Mouse (Mus musculus) megakaryocyte progenitor cell, adult 5-6 weeks (primary cell): ENCODE results near the gene Eif4g3. TPM values are rescaled to one million over a fixed set of nuclear protein-coding genes. Genes with fewer than 3 reads are reported as not detected.

Experiments
- ATAC-seq: replicated peaks from 2 replicates; pipeline ENCODE4 v1.8.0; 2016; ENCODE audit warnings: mild to moderate bottlenecking, moderate TSS enrichment, inconsistent platforms; ENCODE audit not compliant: poor library complexity
- total RNA-seq, 2 experiments: library from RNA; stranded (forward) in 1 of 2; stranded (reverse) in 1 of 2; fragments of 157-497, 149-512 nt in 1 of 2; fragments of 200-1000 nt in 1 of 2; gene quantifications; 2 replicates each; pipeline versions ENCODE4 v1.2.3 to v1.2.4; 2015 to 2017

The Eif4g3 gene
- total RNA-seq, 2 experiments from 2014 or later = 36.9 to 60.4 TPM

DNA sequence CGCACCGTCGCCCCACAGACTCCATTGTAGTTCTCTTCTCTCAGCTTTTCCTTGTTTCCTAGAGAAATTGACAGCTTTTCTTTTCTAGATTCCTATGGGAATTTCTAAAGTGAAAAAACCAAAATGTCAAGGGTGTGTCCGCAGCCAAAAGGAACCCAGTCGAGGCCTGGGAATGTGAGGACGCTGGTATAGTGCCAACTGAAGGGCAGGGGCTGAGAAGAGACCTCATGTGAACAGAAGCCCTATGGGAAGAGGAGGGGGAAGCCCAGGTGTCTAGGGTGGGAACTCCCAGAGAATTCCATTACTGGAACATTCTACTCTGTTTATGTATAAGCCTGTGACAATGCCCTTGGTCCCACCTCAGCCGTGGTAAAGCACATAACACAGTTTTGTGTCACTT is 145.4 kb downstream of the Eif4g3 start:
- ATAC-seq = no peak

DNA sequence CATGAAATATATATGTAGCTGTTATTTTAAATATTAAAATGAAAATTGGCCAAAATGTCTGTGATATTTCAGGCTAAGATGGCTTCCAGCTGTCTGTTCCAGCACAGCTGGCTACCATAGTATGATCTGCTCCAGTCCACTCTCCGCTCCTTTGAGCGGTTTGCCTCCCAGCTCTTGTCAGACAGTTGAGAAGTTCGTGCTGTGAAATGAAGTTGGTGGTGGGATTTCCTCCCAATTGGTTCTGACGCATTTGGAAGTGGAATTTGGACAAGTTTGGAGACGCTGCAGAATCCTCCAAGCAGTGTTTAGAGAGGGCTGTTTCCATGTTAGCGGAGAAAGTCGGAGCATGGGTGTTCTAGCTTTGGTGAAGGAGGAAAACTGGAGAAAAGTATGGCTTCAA is 148.5 kb downstream of the Eif4g3 start:
- no peak for ATAC-seq

DNA sequence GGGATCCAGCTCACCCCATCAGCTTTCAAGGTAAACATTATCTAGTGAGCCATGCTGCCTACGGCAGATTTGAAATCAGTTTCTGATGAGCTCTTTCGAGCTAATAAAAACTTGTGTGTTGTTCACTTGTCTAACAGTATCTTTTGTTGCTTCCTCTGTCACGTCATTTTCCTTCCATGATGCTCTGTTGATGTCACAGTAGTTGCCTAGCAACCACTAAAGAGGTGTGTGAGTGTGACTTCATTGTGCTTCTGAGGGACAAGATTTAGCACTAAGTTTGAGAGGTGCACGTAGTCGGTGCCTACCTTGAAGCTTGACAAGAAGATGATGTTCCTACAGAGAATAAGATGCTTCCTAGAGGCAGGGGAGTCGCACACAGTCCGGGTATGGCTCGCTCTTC is 154.4 kb downstream of the Eif4g3 start:
- no peak for ATAC-seq

DNA sequence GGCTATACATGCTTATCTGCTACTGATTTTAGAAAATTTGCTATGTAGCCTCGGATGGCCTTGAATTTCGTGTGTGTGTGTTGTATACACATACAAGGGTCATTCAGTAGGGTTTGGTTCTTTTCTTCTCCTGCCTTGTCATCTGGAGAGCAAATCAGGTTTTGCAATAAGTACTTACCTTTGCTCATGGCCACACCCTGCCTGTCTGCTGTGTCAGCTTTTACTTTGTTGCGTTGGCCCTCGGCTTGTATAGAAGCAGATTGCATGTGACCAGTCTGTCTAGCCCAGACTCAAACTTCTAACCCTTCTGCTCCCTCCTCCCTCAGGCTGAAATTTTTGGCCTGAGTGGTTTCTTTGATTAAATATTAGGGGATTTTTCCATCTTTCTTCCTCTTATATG is 157.2 kb downstream of the Eif4g3 start:
- ATAC-seq = no peak

DNA sequence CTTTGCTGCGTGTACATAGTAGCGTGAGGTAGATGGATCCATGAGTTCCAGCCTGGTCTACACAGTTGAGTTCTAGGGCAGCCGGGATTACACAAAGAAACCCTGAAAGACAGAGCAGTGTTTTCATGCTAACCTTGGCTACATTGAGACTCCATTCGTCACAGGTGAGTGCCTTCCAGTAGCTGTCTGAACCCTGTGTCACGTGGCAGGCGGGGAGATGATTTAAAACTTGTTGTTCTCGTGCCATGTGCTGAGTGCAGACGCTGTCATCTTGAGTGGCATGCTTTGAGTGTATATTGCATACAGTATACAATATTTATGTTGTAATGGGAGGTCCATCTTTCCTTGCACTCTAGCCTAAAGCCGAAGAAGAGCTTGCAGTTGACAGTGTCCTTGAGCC is 158.4 kb downstream of the Eif4g3 start:
- ATAC-seq = no peak

DNA sequence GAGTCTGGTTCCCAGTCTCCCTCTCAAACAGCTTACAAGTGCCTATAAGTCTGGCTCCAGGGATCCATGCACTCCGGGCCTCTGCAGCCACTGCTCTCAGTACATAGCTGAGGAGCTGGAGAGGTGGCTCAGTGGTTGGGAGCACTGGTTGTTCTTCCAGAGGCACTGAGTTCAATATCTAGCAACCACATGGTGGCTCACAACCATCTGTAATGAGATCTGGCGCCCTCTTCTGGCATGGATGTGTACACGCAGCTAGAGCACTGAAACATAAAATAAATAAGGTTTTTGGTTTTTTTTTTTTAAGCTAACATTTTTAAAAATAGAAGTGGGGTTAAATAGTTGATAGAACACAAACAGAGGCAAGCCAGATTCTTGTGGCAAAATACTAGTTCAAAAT is 161.2 kb downstream of the Eif4g3 start:
- peak; percentile 66 for ATAC-seq

DNA sequence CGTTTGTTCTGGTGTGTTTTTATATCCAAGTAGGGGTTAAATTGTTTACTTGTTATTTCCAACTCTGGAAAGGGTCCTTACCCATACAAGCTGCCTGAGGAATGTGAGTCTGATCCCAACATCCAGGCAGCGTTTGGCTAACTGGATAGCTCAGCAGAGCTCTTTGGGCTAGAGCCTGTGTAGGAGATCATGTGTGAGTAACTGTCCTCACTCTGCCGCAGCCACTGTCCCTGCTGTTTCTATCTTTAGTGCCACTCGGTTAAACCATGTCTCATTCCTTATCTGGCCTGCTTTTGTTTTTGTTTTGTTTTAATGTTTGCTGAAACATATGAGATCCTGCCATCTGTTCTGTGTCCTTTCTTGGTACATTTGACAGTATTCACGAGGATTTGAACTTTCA is 168.1 kb downstream of the Eif4g3 start:
- ATAC-seq = no peak

DNA sequence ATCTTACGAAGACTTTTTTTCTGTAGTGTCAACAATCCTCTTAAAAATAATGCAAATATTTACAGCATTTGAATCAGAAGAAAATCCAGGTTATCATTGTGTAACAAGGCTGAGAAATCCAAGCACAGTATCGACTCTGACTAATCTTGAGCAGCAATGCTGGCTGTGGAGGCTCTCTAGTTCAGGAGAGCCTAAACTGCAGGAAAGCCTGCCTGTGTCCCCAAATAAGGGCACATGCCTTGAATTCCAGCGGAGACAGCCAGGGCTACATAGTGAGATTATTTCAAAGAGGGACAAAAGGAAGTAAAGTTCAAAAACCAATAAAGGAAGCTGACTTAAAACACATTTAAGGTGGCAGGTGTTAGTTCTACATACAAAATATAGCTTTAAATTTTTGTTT is 168.7 kb downstream of the Eif4g3 start:
- no peak for ATAC-seq

DNA sequence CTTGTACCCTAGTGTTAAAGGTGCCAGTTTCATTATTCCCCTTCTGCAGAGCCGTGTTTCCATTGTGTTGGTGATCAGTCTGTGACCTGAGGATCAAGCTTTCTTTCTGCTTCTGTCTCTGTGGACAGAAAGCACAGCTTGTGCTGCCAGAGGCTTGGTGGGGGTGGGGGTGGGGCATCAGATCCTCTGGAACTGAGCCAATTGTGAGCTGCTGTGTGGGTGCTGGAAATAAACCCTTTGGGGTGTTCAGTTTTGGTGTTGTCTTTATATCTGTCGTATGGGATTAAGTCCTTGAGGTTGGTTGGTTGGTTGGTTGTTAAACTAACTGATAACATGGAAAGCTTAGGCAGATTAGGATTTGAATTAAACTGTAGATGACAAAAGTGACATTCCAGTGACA is 171.0 kb downstream of the Eif4g3 start:
- peak; percentile 38 for ATAC-seq

DNA sequence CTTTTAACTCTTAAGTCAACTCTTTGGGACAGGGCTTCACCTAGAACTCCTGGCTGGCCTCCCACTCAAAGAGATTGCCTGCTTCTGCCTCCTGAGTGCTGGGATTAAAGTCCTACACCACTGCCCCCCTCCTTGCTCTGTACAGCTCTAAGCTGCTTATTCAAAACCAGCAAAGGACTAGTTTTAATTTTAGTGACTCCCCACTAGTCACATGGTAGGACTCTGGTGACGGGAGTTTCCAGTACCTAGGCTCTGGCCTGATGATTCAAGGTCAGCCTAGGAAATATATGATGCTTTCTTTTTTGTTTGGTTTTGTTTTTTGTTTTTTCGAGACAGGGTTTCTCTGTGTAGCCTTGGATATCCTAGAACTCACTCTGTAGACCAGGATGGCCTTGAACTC is 172.0 kb downstream of the Eif4g3 start:
- no peak for ATAC-seq

DNA sequence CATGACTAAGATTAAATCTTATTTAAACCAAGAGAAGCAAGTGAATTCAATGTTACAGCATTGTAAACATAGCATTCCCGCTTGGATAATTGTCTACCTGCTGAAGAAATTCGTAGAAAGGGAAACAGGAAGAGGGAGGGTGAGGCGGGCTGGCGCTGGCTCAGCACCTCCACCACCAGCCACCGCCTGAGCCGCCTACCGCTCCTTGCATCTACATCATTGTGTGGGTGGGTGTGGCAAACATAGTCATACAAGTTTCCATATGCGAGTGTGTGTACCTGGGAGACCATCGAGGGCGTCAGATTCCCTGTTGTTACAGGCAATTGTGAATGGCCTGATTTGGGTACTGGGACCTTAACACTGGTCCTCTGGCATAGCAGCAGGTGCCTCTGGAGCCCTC is 173.7 kb downstream of the Eif4g3 start:
- no peak for ATAC-seq

DNA sequence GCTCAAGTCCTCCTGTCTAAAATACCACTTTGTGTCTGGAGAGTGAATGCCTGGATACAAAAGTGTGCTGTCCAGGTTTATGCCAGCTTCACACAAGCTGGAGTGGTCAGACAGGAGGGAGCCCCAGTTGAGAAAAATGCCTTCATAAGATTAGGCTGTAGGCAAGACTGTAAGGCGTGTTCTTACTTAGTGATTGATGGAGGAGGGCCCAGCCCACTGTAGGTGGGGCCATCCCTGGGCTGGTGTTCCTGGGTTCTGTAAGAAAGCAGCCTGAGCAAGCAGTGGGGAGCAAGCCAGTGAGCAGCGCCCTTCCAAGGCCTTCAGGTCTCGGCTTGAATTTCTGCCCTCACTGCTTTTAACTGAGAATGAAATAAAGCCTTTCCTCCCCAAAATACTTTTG is 175.3 kb downstream of the Eif4g3 start:
- ATAC-seq = 0 out of 2 replicates have a peak, but pooled peaks have one; percentile 20

DNA sequence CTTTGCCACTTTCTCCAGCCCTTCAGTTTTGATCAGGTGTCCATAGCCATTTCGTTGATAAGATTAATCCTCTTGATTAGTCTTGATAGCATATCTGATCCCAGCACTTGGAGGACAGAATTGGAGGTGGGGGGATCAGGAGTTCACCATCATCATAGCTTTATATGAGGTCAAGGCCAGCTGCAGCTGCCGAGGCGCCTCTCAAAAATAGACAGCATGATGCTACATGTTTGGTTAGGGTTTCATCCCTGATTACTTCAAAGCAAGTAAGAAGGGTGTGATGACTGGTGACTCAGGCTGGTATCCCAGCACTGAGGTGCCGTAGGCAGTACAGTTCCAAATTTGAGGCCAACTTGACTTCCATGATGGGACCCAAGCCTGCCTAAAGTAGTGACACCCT is 176.6 kb downstream of the Eif4g3 start:
- no peak for ATAC-seq

DNA sequence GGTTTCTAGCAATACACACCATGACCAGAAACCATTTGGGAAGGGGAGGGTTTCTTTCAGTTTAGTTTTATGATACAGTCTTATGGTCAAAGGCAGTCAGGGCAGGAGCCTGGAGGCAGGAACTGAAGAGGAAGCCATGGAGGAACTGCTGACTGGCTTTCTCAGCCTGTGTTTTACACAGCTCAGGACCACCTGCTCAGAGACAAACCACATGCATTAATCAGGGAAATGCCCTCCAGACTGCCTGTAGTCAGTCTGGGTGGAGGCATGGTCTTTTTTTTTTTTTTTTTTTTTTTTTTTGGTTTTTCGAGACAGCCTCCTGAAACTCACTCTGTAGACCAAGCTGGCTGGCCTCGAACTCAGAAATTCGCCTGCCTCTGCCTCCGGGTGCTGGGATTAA is 179.9 kb downstream of the Eif4g3 start:
- ATAC-seq = peak; percentile 63

DNA sequence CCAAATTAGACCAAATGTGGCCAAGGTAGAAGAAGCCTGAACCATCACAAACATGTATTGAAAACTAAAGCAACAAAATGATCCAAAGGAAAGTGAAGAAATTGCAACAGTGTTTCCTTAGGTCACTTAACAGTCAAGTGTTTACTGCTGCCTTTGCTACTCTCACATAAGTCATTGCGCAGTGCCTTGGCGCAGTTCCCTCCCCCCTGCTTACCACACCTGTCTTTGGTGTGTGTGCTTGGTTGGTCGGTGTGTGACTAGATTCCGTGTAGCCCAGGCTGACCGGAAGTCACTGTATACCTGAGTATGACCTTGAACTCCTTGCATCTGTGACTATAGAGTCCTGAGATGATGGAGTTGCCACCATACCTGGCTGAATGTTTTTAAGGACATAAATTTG is 186.6 kb downstream of the Eif4g3 start:
- no peak for ATAC-seq

DNA sequence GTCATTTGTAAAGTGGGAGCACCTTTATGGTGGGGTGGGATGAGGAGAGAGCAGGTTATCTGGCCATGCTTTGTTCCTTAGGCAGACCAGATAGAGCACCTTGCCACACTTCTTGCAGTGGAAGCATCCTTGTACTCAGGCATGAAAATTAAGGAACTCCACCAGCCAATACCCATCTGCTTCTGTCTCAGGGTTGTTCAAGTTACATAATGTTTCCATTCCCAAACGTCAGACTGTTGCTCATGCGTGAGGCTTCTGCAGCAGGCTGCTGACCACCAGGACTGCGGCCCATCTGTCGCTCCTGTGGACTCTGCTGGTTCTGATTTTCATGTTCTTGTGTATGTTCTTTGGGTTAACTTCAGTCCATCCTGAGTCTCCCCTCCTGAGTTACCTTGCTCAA is 187.9 kb downstream of the Eif4g3 start:
- ATAC-seq = peak; percentile 78

DNA sequence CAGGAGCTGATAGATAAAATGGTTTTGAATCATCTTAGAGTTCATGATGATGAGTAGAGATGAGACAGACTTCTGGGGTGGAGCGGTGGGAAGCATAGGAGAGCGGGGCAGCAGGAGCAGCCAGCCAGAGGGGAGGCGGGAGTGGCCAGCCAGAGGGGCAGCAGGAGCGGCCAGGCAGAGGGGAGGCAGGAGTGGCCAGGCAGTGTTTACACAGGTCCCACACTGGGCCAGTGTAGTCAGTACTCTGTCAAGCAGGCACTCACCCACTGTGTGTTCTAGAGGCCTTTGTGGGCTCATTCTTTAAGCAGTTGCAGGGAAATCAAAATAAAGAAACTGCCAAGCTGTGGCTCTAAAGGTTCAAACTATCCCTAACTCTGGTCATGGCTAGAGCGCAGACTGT is 191.2 kb downstream of the Eif4g3 start:
- ATAC-seq = no peak

DNA sequence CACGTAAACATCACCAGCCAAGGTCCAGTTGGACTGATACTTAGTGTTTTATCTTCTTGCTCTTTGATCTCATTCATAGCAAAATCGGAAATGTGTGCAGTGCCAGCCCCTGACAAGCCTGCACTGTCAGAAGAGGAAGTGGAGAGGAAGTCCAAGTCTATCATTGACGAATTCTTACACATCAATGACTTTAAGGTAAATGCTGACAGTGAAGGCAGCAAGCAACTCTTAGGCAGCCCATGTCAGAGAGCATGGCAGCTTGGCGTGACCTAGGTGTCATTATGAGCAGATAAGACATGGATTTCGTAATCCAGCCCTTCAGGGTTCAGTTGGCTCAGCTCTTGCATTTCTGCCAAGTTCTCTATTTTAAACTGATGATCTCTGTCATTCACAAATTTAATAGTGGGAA is 191.8 kb downstream of the Eif4g3 start:
- ATAC-seq = peak; percentile 30; the same call in 1 of the 2 replicates

DNA sequence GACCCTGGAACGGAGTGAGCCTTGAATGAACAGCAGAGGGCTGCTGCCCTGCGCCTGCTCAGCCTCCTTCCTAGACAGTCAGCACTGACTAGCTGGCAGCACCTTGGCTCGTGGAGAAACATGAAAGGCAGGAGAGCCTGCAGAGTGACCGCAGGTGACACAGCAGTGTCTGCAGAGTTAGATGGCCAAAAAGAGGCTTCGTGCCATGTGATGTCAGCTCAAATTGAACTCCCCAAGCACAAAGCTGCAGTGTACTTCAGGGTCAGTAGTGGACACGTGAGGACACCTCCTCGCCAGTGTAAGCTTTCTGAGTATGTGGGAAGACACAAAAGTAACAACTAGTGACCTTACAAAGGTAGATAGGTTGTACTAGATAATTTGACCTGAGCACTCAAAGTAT is 193.1 kb downstream of the Eif4g3 start:
- no peak for ATAC-seq

DNA sequence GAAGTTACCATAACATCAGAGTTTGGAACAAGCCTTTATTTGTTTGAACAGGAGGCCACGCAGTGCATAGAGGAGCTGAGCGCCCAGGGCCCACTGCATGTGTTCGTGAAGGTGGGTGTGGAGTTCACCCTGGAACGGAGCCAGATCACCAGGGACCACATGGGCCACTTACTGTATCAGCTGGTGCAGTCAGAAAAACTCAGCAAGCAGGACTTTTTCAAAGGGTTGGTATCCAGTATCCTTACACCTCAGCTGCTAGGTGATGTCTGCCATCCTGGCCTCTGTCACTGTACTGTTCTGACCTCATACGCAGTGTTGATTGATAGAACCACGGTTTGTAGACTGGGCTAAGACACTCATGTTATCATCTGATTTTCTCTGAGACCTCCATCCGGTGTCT is 195.2 kb downstream of the Eif4g3 start:
- peak; percentile 79 for ATAC-seq

DNA sequence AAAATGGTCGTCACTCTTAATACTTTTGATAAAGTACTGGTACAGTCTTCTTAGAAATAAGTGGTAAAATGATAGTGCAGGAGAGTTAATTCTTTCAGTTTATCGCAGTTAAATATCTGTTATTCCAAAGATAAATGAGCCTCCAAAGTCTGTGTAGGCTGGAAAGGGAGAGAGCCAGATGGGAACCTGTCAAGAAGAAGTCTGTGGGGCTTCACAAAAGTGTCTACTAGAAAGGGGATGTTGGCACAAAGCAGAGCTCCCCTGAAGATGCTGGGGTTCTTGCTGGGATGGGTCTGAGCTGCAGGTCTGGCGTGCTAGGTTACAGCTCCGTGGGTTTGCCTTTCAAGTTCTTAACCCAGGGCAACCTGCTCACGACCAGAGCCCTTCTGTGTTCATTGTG is 199.7 kb downstream of the Eif4g3 start:
- no peak for ATAC-seq

DNA sequence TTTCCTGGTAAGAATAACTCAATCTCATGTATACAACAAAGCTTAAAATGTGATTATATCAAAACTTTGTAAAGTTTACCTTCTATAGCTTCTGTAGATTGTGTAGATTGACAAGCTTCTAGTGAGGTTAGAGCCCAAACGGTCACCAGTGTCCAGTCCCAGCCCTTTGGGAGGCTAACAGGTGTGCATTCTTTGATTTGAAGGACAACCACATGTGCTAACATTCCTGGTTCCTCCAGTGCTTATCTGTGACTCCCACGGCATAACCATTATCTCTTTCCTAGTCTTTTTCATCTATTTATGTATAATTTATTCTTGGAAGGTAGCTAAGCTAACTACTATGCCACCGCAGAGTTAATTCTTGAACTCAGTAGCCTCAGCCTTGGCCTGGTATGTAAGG is 207.9 kb downstream of the Eif4g3 start:
- no peak for ATAC-seq

DNA sequence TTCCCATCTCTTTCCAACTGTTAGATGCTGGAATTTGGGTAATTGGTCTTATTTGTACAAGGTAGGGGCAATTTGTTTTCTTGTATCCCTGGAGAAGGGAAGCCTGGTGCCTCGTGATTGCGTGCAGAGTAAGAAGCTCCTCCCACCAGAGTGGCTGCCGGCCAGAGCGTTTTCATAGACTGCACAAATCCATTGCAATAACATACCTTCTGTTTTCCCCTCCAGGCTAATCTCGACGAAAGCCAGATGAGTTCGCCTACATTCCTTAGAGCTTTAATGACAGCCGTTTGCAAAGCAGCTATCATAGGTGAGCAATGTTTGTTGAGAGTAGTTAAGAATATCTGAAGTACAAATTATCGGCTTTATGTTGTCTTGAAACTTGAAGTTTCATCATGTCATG is 208.9 kb downstream of the Eif4g3 start:
- ATAC-seq = no peak

DNA sequence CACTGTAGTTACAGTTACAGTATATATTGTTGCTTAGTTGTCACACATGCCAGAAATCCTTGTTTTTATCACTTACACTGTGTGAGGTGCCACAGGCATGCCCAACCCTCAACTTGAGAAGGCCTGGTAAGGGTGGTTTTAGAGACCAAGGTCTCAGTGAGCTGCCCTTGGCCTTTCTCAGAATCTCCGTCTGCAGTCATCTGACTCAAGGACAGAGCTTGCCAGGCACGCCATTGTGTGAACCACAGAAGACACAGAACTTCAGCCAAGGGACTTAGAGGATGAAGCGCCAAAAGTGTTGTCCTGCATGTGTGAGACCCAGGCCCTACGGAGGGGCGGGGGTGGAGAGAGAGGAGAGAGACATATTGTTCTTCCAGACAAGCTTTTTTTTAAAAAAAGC is 217.3 kb downstream of the Eif4g3 start:
- no peak for ATAC-seq
